Mouse (Mus musculus) liver, adult 2 months (tissue): ENCODE measurements at regions not wholly inside any gene's neighbourhood (a gene's known extent, or its start where the extent isn't known, plus 50 kb on each side); places are given as distances from the start of the nearest gene placed in this dataset.

Experiments used
- CTCF ChIP-seq: fragments of 200-500 bp; IDR thresholded peaks from 2 replicates; pipeline ENCODE4 v1.5.1; 2011; ENCODE audit warnings: low read depth, low read length, control low read depth
- POLR2A ChIP-seq: fragments of 200-500 bp; IDR thresholded peaks from 2 replicates; pipeline ENCODE4 v1.6.1; 2011; ENCODE audit warnings: low read length, control low read depth; ENCODE audit not compliant: insufficient read depth; ENCODE audit errors: extremely low read depth

DNA sequence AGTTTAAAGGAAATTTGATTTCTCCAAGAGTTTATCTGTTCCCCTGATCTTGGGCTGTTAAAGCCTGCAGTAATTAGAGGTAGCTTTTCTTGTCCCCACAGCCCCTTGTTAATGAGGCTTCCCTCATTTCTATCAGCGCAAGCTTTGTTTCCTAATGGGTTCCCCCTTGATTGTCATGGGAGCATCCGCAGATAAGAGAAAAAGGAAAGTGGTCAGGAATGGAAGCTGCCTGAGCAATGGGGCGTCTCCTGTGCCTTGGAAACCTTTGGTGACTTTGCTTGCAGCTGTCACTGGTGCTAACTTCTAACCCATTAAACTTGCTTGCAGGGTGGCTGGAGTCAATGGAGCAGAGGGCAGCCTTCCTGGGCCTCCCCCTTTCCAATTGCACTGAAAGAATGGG, 202.7 kb upstream of the Arglu1 start:
- no peak for TF ChIP-seq POLR2A
- no peak for TF ChIP-seq CTCF
